Comparison of ENCODE assay signal across 19 mouse cellular contexts in genomic region chr9:43753481-43753880, GRCm38 (mm10). TPM values are rescaled to one million over a fixed set of nuclear protein-coding genes. Genes with fewer than 3 reads are reported as not detected.
DNase-seq lines count a peak whose midpoint lies in the region; ATAC-seq and TF ChIP-seq lines count a peak whose summit lies in the region.
"Had no signal": no experiment of that assay in that cellular context is flagged by ENCODE, and none has a peak within 500 bp of the region (broad histone marks: within the 10 kb centered on the region; RNA-seq: fewer than 3 reads in every experiment).

No protein-coding gene starts in this region.

- H3K9me3 ChIP-seq in kidney, embryonic 15.5 days (replicated peaks) = no peaks in the 10 kb centered on the region
- H3K9me3 ChIP-seq in liver, embryonic 12.5 days (replicated peaks) = no peaks in the 10 kb centered on the region
- H3K9me3 ChIP-seq: embryonic facial prominence, embryonic 12.5 days; midbrain, embryonic 13.5 days had no signal

- no peak for TF ChIP-seq POLR2A in thymus, adult 2 months (IDR thresholded peaks at IDR 0.05; ENCODE audit: control insufficient read depth, extremely low read depth, insufficient read depth, low read length, poor library complexity)

- H3K36me3 ChIP-seq in kidney, embryonic 15.5 days = no peaks in the 10 kb centered on the region
- H3K36me3 ChIP-seq in liver, embryonic 12.5 days = no peaks in the 10 kb centered on the region
- H3K36me3 ChIP-seq in thymus, adult 2 months (ENCODE audit: control insufficient read depth, insufficient read depth, low read length) = no peaks in the 10 kb centered on the region
- H3K36me3 ChIP-seq: embryonic facial prominence, embryonic 12.5 days; midbrain, embryonic 13.5 days had no signal

- peak overlapping the region; percentile 41; the same call in 1 of the 2 replicates for H3K27ac ChIP-seq in kidney, embryonic 15.5 days
- peak overlapping the region; percentile 27; the same call in 1 of the 2 replicates for H3K27ac ChIP-seq in liver, embryonic 12.5 days
- H3K27ac ChIP-seq in thymus, adult 2 months (ENCODE audit: control insufficient read depth, insufficient read depth, low read length) = no peak overlapping the region
- H3K27ac ChIP-seq: embryonic facial prominence, embryonic 12.5 days; liver, embryonic 14.5 days had no signal

- peaks cover 22% of the 10 kb centered on the region; the same call in 1 of the 2 replicates for H3K27me3 ChIP-seq in kidney, embryonic 15.5 days
- H3K27me3 ChIP-seq in liver, embryonic 12.5 days (replicated peaks) = peaks cover 3% of the 10 kb centered on the region
- no peaks in the 10 kb centered on the region for H3K27me3 ChIP-seq in thymus, adult 2 months (ENCODE audit: control insufficient read depth, insufficient read depth, low read length)
- H3K27me3 ChIP-seq: embryonic facial prominence, embryonic 12.5 days; midbrain, embryonic 13.5 days; Patski had no signal

- H3K4me1 ChIP-seq in kidney, embryonic 15.5 days = peaks cover 55% of the 10 kb centered on the region
- H3K4me1 ChIP-seq in liver, embryonic 12.5 days = peaks cover 25% of the 10 kb centered on the region
- H3K4me1 ChIP-seq in thymus, adult 2 months (replicated peaks; ENCODE audit: control insufficient read depth, insufficient read depth, low read length) = no peaks in the 10 kb centered on the region

- no peak overlapping the region for H3K4me3 ChIP-seq in kidney, embryonic 15.5 days (replicated peaks)
- H3K4me3 ChIP-seq in liver, embryonic 12.5 days = no peak overlapping the region
- H3K4me3 ChIP-seq in thymus, adult 2 months (ENCODE audit: control insufficient read depth, insufficient read depth, low read length) = no peak overlapping the region
- H3K4me3 ChIP-seq: embryonic facial prominence, embryonic 12.5 days; midbrain, embryonic 13.5 days had no signal

- H3K9ac ChIP-seq in kidney, embryonic 15.5 days = no peak overlapping the region
- no peak overlapping the region for H3K9ac ChIP-seq in liver, embryonic 12.5 days
- H3K9ac ChIP-seq: embryonic facial prominence, embryonic 12.5 days; liver, embryonic 14.5 days; midbrain, embryonic 13.5 days had no signal

- no peak for DNase-seq in kidney, postnatal 10 days
- peak; percentile 61 for DNase-seq in 3T3-L1 (ENCODE audit: low read depth, low spot score)
- DNase-seq in NIH3T3 (ENCODE audit: low read depth) = peak; percentile 51
- DNase-seq in adrenal gland, postnatal 14 days = no peak
- DNase-seq in thymus, adult 2 months = no peak
- DNase-seq: adrenal gland, adult 8-10 months; cerebellum, adult 9-11 months; heart, postnatal 10 days; right cerebral cortex, adult 18-20 months; thymus, postnatal 36 days had no signal

- no peak for TF ChIP-seq CTCF in thymus, adult 2 months (IDR thresholded peaks at IDR 0.05; ENCODE audit: borderline replicate concordance, control insufficient read depth, extremely low read depth, insufficient read depth, low read length, poor library complexity)

- no peak overlapping the region for H3K4me2 ChIP-seq in kidney, embryonic 15.5 days
- H3K4me2 ChIP-seq in liver, embryonic 12.5 days = no peak overlapping the region
- H3K4me2 ChIP-seq: embryonic facial prominence, embryonic 12.5 days; heart, embryonic 11.5 days; midbrain, embryonic 13.5 days had no signal

- 70% methylated on average over 6 of the region's 6 CpGs for WGBS in kidney, embryonic 15.5 days
- WGBS in liver, embryonic 12.5 days (ENCODE audit: insufficient replicate concordance) = 54% methylated on average over 6 of the region's 6 CpGs
- WGBS in thymus, adult 2 months = 94% methylated on average over 6 of the region's 6 CpGs

- ATAC-seq in kidney, embryonic 15.5 days (replicated peaks; ENCODE audit: low FRiP score) = no peak
- no peak for ATAC-seq in liver, embryonic 12.5 days
- ATAC-seq: forebrain, embryonic 16.5 days; lung, postnatal 0 days; midbrain, embryonic 13.5 days; Patski had no signal

RNA-seq across cellular contexts. Expression of gene Nectin1, which starts 9.7 kb away (rescaled TPM):
- polyA plus RNA-seq in kidney, embryonic 15.5 days (2015; fragmentation: Nextera tagmentation; extraction: Ambion mirVana) = 4.1 and 4.9 TPM in 2 replicates
- 1.8 and 1.9 TPM in 2 replicates for polyA plus RNA-seq in liver, embryonic 12.5 days (2016; fragmentation: Nextera tagmentation; extraction: Ambion mirVana)
- total RNA-seq in adrenal gland, postnatal 14 days (2021) = 15.7 and 21.5 TPM in 2 replicates
- polyA plus RNA-seq in thymus, adult 2 months (2012; rRNA removed) = 23.3 and 28.9 TPM in 2 replicates

Comparison
In these comparisons a context has a peak if more than half of its experiments do, and no peak if none do; other contexts are left out.
1. DNase-seq: peak in 3T3-L1 (single experiment) and NIH3T3 (single experiment); none in kidney, postnatal 10 days (single experiment), adrenal gland, postnatal 14 days (single experiment) and thymus, adult 2 months (single experiment).